Mouse (Mus musculus) right cerebral cortex, adult 2 months (tissue): ENCODE results near the gene Gm2035.
"Not testable (repeated sequence)": the region's sequence is repeated elsewhere in the genome, so short reads cannot be mapped to it uniquely, and the experiment has no call there.

Experiments used
- DNase-seq, 2 experiments: peaks; one replicate each; pipeline ENCODE4 v3.0.0; 2021 to 2022; ENCODE audit warnings: low spot score in 2 of 2

Gm2035 gene

DNA sequence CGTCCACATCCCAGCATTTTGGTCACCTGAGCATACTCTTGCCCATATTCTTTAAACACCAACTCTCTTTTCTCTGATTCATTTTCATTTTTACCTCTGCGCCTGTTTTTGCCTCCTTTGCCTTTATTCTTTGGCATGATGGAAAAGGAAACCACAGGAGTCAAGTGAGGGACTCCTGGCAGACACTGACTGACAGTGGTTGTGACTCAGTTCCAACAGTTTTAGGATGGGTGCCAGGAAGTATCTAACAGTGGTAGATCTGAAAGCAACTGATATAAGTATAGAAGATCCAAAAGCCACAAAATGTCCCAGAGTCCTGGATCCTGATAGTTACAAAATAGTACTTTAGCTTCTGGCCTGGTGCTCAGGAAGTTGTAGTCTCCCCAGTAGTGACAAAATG, at the start of gene Gm2035:
Gene Gm2035, minus strand, starts transcription at position 137 of the 400 bp plus-strand sequence.
- DNase-seq: not testable (repeated sequence)

- not testable (repeated sequence) for DNase-seq
Measured at GRCm38 (mm10) chr12:87953780-87954179, 34.1 kb upstream of the Gm2035 start, which contains the start of gene Gm2042. Gene Gm2042 (plus strand): TSS chr12:87954080.

- DNase-seq: not testable (repeated sequence)
Measured at GRCm38 (mm10) chr12:87895070-87895469, 24.6 kb downstream of the Gm2035 start, which contains the start of gene Gm2022. Gene Gm2022 (plus strand): TSS chr12:87895370.

DNA sequence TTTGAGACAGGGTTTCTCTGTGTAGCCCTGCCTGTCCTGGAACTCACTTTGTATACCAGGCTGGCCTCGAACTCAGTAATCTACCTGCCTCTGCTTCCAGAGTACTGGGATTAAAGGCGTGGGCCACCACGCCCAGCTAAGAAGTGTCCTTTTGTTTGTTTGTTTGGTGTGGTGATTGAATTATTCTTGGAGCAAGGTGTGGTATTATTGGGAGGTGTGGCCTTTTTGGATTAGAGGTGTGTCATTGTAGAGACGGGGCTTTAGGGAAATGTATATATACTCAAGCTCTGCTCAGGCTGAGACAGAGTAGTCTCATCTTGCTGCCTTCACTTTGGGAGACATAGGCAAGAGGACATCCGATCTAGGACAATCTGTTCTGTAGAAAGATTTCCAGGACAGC, 45.9 kb downstream of the Gm2035 start, which contains the start of gene Gm2016:
Gene Gm2016, plus strand, starts transcription at position 301 of the 400 bp plus-strand sequence.
- not testable (repeated sequence) for DNase-seq
